16 mouse cellular contexts compared by ENCODE assay signal in genomic region chr2:128518142-128518541, GRCm38 (mm10).
"Had no signal": no experiment of that assay in that cellular context is flagged by ENCODE, and none has a peak within 500 bp of the region (broad histone marks: within the 10 kb centered on the region; RNA-seq: fewer than 3 reads in every experiment).

No protein-coding gene starts in this region.

- H3K27me3 ChIP-seq: neural tube, embryonic 13.5 days; neural tube, embryonic 15.5 days; stomach, embryonic 15.5 days had no signal

- DNase-seq: retina, postnatal 1 day; right cerebral cortex, adult 18-20 months; right cerebral cortex, postnatal 14 days; right cerebral cortex, postnatal 25 days; right cerebral cortex, postnatal 4 days; spleen, adult 18-20 months; thymus, adult 18-20 months; thymus, adult 2 months; thymus, postnatal 14 days; thymus, postnatal 25 days; thymus, postnatal 36 days; thymus, postnatal 4 days had no signal

- H3K4me3 ChIP-seq: neural tube, embryonic 13.5 days; neural tube, embryonic 15.5 days; stomach, embryonic 15.5 days had no signal

- H3K4me2 ChIP-seq: neural tube, embryonic 13.5 days; neural tube, embryonic 15.5 days; stomach, embryonic 15.5 days had no signal

- H3K36me3 ChIP-seq: neural tube, embryonic 13.5 days; neural tube, embryonic 15.5 days; stomach, embryonic 15.5 days had no signal

- H3K4me1 ChIP-seq: neural tube, embryonic 13.5 days; neural tube, embryonic 15.5 days had no signal

- H3K27ac ChIP-seq: neural tube, embryonic 13.5 days; neural tube, embryonic 15.5 days; stomach, embryonic 15.5 days; stomach, postnatal 0 days had no signal

- H3K9ac ChIP-seq: neural tube, embryonic 13.5 days; neural tube, embryonic 15.5 days; stomach, embryonic 15.5 days had no signal

- H3K9me3 ChIP-seq: neural tube, embryonic 13.5 days; neural tube, embryonic 15.5 days; stomach, embryonic 15.5 days had no signal
